Mouse (Mus musculus): ENCODE results near the gene Chtop.

The Chtop gene

GRCm38 (mm10) chr3:90461935-90462334, 47.4 kb downstream of the Chtop start:
- no peak for DNase-seq

DNA sequence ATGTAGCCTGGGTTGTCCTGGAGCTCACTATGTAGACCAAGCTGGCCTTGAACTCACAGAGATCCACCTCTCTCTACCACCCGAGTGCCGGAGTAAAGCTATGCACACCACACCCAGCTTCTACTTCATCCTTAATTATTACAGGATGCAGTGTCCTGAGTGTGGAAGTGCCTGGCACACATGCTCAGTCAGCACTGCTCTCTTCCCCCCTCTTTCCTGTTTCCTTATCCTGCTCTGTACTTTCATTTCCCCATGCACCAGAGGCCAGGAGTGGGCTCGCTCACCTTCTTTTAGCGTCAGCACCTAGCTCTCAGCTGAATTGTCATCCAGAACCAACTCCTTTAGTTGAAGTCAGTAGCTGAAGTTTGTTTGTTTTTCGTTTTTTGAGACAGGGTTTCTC, 49.0 kb downstream of the Chtop start:
- DNase-seq: no peak

GRCm38 (mm10) chr3:90459727-90460126, 49.6 kb downstream of the Chtop start:
- DNase-seq: no peak

- DNase-seq: no peak
Observed at GRCm38 (mm10) chr3:90454931-90455330, 54.4 kb downstream of the Chtop start.

DNA sequence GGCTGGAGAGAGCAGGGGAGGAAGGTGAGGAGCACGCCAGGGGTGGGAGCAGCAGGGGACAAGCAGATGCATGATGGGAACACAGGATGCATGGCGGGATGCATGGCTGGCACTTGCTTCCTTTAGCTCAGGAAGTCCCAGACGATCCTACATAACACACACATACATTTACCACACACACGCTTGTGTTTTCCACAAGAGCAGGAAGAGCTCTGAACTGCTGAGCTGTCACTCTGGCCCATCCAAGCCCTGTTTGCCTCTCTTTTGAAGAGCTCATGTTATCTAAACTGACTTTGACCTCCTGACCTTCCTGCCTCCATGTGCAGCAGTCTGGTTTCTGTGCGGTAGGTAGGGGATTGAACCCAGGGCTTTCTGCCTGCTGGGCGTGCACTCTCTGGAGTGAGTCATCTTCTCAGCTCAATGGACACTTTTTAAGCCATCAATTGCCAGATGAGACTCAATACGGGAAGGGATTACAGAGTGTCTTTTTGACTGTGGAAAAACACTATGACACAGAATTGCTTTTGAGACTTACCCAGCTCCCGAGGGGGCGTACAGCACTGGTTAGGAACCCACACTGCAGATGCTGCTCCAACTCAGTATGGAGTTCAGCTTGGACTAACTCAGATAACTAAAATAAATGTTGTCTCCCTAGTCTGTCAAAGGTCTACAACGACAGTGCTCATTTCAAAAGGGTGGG, 57.8 kb downstream of the Chtop start:
- DNase-seq: no peak

- no peak for DNase-seq
Observed at GRCm38 (mm10) chr3:90450874-90451273, 58.4 kb downstream of the Chtop start.

Measured in cerebellum, adult 11-12 months (tissue).